Mouse (Mus musculus) forebrain, embryonic 11.5 days (tissue): ENCODE results near the gene Rcan2. TPM values are rescaled to one million over a fixed set of nuclear protein-coding genes. Genes with fewer than 3 reads are reported as not detected.

Experiments used
- ATAC-seq: fragments of 200-750 bp; cut with Nextera tagmentation; replicated peaks from 2 replicates; pipeline ENCODE4 v1.8.0; 2017; ENCODE audit warnings: moderate TSS enrichment; ENCODE audit not compliant: low FRiP score
- DNase-seq: peaks from one replicate; pipeline ENCODE4 v3.0.0-alpha.2; 2017; ENCODE audit warnings: low spot score
- H3K27ac ChIP-seq: fragments of 300-500 bp; sonication (generic); 2 replicates; pipeline ENCODE4 v1.5.1; 2014; ENCODE audit warnings: low read depth, low read length
- H3K27me3 ChIP-seq: fragments of 300-500 bp; sonication (generic); 2 replicates; pipeline ENCODE4 v1.6.1; 2014; ENCODE audit warnings: mild to moderate bottlenecking, low read length, mixed read lengths; ENCODE audit not compliant: control insufficient read depth, insufficient read depth
- H3K36me3 ChIP-seq: fragments of 300-500 bp; sonication (generic); 2 replicates; pipeline ENCODE4 v1.6.1; 2014; ENCODE audit warnings: mild to moderate bottlenecking, low read length, moderate library complexity, mixed read lengths; ENCODE audit not compliant: control insufficient read depth, insufficient read depth
- H3K4me1 ChIP-seq: fragments of 300-500 bp; sonication (generic); replicated peaks from 2 replicates; pipeline ENCODE4 v1.6.1; 2014; ENCODE audit warnings: low read length, mixed read lengths; ENCODE audit not compliant: control insufficient read depth, insufficient read depth
- H3K4me2 ChIP-seq: fragments of 300-500 bp; sonication (generic); 2 replicates; pipeline ENCODE4 v1.6.1; 2014; ENCODE audit warnings: low read depth, mild to moderate bottlenecking, low read length, moderate library complexity, mixed read lengths; ENCODE audit not compliant: severe bottlenecking
- H3K4me3 ChIP-seq: fragments of 300-500 bp; sonication (generic); 2 replicates; pipeline ENCODE4 v1.5.1; 2014; ENCODE audit warnings: low read depth, low read length
- H3K9ac ChIP-seq: fragments of 300-500 bp; sonication (generic); 2 replicates; pipeline ENCODE4 v1.6.1; 2014; ENCODE audit warnings: low read length
- H3K9me3 ChIP-seq: fragments of 300-500 bp; sonication (generic); 2 replicates; pipeline ENCODE4 v1.6.1; 2016; ENCODE audit warnings: low read length, mixed read lengths; ENCODE audit not compliant: control insufficient read depth
- WGBS: fragments of 180-500 bp; shearing (Covaris S2); extraction: QIAGEN DNeasy Blood & Tissue Kit; methylation state at CpG from one replicate; pipeline ENCODE4 v1.1.7; 2014; 5-methylcytosine and 5-hydroxymethylcytosine counted together
- polyA plus RNA-seq: library from polyadenylated mRNA; unstranded; fragments of >200 nt; fragmentation: Nextera tagmentation; extraction: Ambion mirVana; gene quantifications from 2 replicates; pipeline ENCODE4 v1.2.1, GENCODE M21; 2014

Gene Rcan2
- polyA plus RNA-seq, 1 experiment from 2014 or later, result 20.6 TPM

- H3K4me1 ChIP-seq, result no peaks in the 10 kb centered on the region
- DNase-seq, result no peak
- no peak overlapping the region for H3K4me2 ChIP-seq
These were observed 270.5 kb downstream of the Rcan2 start for GRCm38 (mm10) chr17:44071680-44072079.

DNA sequence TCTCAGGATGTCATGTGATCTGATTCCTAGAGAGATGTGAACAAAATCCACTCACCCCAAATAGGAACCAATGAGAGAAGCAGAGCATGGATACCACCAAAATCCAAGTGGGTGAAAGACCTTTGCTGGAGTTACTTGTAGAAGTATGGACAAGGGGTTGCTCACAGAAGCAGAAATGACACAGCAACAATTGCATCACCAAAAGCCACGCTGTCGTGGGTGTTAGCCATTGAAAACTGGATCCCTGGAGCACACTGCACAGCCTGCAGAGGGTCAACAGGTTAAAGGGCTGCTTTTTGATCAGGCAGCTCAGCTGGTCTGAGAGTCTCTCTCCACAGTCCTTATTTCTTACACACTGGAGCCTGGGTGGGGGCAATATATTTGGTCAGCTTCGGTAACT is 274.4 kb downstream of the Rcan2 start:
- DNase-seq, result no peak
- H3K36me3 ChIP-seq, result no peaks in the 10 kb centered on the region
- 82% methylated on average over 3 of the region's 3 CpGs for WGBS

More at GRCm38 (mm10) chr17:44071680-44072079, 270.5 kb downstream of the Rcan2 start:
- no peak overlapping the region for H3K9ac ChIP-seq
- H3K27ac ChIP-seq, result no peak overlapping the region
- H3K4me3 ChIP-seq, result no peak overlapping the region
- no peaks in the 10 kb centered on the region for H3K27me3 ChIP-seq
- no peak for ATAC-seq
- no peaks in the 10 kb centered on the region for H3K36me3 ChIP-seq
- H3K9me3 ChIP-seq, result no peaks in the 10 kb centered on the region

GRCm38 (mm10) chr17:44076051-44076680 is 275.0 kb downstream of the Rcan2 start:
- Histone ChIP-seq H3K4me1 (no peaks in the 10 kb centered on the region), H3K9ac (no peak overlapping the region), H3K9me3 (no peaks in the 10 kb centered on the region), H3K27me3 (no peaks in the 10 kb centered on the region), H3K4me2 (no peak overlapping the region), H3K4me3 (no peak overlapping the region), H3K36me3 (no peaks in the 10 kb centered on the region), H3K27ac (no peak overlapping the region)
- WGBS, result 60% methylated on average over 6 of the region's 6 CpGs
- ATAC-seq (no peak), DNase-seq (peak; percentile 55)

More for the DNA sequence above, 274.4 kb downstream of the Rcan2 start:
- H3K4me1 ChIP-seq, result no peaks in the 10 kb centered on the region
- no peak overlapping the region for H3K4me2 ChIP-seq
- H3K9me3 ChIP-seq, result no peaks in the 10 kb centered on the region
- H3K9ac ChIP-seq, result no peak overlapping the region
- no peak overlapping the region for H3K27ac ChIP-seq
- no peaks in the 10 kb centered on the region for H3K27me3 ChIP-seq
- H3K4me3 ChIP-seq, result no peak overlapping the region
- ATAC-seq, result no peak

- no peak overlapping the region for H3K4me3 ChIP-seq
- no peaks in the 10 kb centered on the region for H3K9me3 ChIP-seq
- H3K4me1 ChIP-seq, result no peaks in the 10 kb centered on the region
- H3K9ac ChIP-seq, result no peak overlapping the region
- no peak overlapping the region for H3K4me2 ChIP-seq
- H3K27me3 ChIP-seq, result no peaks in the 10 kb centered on the region
- no peaks in the 10 kb centered on the region for H3K36me3 ChIP-seq
- ATAC-seq (no peak), DNase-seq (no peak)
- 85% methylated on average over 12 of the region's 12 CpGs for WGBS
- H3K27ac ChIP-seq, result no peak overlapping the region
These were observed 276.1 kb downstream of the Rcan2 start for GRCm38 (mm10) chr17:44077146-44077842.

DNA sequence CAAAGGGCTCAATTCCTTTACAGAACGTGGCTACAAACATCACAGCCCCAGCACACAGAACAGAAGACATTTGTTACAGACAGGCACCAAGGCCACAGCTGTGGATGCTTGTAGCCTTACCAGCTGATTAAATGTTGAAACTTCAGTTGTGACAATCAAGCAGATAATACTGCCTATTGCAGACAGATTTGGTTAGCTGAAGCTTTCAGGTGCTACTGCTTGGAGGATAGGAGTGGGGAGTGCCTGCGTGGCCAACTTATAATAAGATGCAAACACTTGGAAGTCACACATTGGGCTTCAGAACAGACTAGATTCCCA is 276.7 kb downstream of the Rcan2 start:
- WGBS, result 76% methylated on average over 2 of the region's 2 CpGs
- ATAC-seq, result no peak

GRCm38 (mm10) chr17:44078631-44079350 is 277.6 kb downstream of the Rcan2 start, which contains the start of gene Enpp5:
Enpp5 (plus strand) TSS chr17:44078813.
- peak within 1 kb of the TSS; percentile 60 for H3K4me3 ChIP-seq
- under 1% methylated on average over 31 of the region's 31 CpGs for whole genome bisulfite sequencing
- H3K4me2 ChIP-seq, result peak within 1 kb of the TSS; percentile 85
- no peak within 1 kb of the TSS for H3K27ac ChIP-seq
- ATAC-seq, result peak; percentile 95
- H3K9me3 ChIP-seq, result no peaks in the 10 kb centered on the region
- no peaks in the 10 kb centered on the region for H3K4me1 ChIP-seq
- H3K36me3 ChIP-seq, result no peaks in the 10 kb centered on the region
- DNase-seq, result peak; percentile 85
- H3K9ac ChIP-seq, result peak within 1 kb of the TSS; percentile 72
- no peaks in the 10 kb centered on the region for H3K27me3 ChIP-seq

More for the DNA sequence above, 276.7 kb downstream of the Rcan2 start:
- no peak overlapping the region for H3K4me3 ChIP-seq
- no peaks in the 10 kb centered on the region for H3K9me3 ChIP-seq
- no peak overlapping the region for H3K9ac ChIP-seq
- no peaks in the 10 kb centered on the region for H3K4me1 ChIP-seq
- no peak overlapping the region for H3K4me2 ChIP-seq
- H3K27me3 ChIP-seq, result no peaks in the 10 kb centered on the region
- no peaks in the 10 kb centered on the region for H3K36me3 ChIP-seq
- no peak for DNase-seq
- H3K27ac ChIP-seq, result no peak overlapping the region

GRCm38 (mm10) chr17:44083156-44083555 is 282.0 kb downstream of the Rcan2 start:
- 84% methylated on average over 4 of the region's 4 CpGs for WGBS
- Histone ChIP-seq H3K4me3 (no peak overlapping the region), H3K9me3 (no peaks in the 10 kb centered on the region), H3K4me2 (no peak overlapping the region), H3K27ac (no peak overlapping the region), H3K4me1 (no peaks in the 10 kb centered on the region), H3K9ac (no peak overlapping the region), H3K27me3 (no peaks in the 10 kb centered on the region), H3K36me3 (no peaks in the 10 kb centered on the region)
- ATAC-seq, result no peak
- DNase-seq, result no peak

DNA sequence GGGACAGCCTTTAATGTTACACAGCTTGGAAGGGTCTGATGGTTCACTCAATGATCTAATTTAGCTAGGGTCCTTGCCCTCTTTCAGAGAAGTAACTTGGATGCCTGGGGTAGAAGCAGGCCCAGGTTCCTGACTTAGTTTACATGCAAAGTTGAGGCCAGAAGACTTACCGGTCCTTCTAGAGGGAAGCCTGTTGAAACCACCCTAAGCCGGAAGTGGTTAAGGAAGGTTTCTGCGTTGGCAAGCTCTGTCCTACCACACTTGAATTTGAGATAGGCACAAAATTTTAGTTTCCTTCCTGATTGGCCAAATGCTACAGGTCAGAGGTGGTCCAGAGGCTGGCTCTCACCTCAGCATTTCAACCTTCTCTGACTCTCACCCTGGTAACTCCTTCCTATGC is 287.1 kb downstream of the Rcan2 start:
- Histone ChIP-seq H3K4me2 (no peak overlapping the region), H3K9me3 (no peaks in the 10 kb centered on the region), H3K27me3 (no peaks in the 10 kb centered on the region), H3K4me3 (no peak overlapping the region), H3K36me3 (no peaks in the 10 kb centered on the region), H3K9ac (no peak overlapping the region), H3K4me1 (no peaks in the 10 kb centered on the region), H3K27ac (no peak overlapping the region)
- ATAC-seq (no peak), DNase-seq (no peak)
- WGBS, result 93% methylated on average over 3 of the region's 3 CpGs
